Mouse (Mus musculus) spleen, adult 2 months (tissue): ENCODE results near the gene Ip6k1.
A peak's percentile ranks its signal among the peaks of the same experiment; 100 is the strongest.

Experiments
- CTCF ChIP-seq: fragments of 200-500 bp; IDR thresholded peaks from 2 replicates; pipeline ENCODE4 v1.5.1; 2011; ENCODE audit warnings: mild to moderate bottlenecking, inconsistent platforms; ENCODE audit not compliant: insufficient read depth, insufficient read length, insufficient replicate concordance; ENCODE audit errors: extremely low read depth
- POLR2A ChIP-seq: fragments of 200-500 bp; IDR thresholded peaks from 2 replicates; pipeline ENCODE4 v1.6.1; 2011; ENCODE audit warnings: low read depth, low read length, inconsistent platforms

DNA sequence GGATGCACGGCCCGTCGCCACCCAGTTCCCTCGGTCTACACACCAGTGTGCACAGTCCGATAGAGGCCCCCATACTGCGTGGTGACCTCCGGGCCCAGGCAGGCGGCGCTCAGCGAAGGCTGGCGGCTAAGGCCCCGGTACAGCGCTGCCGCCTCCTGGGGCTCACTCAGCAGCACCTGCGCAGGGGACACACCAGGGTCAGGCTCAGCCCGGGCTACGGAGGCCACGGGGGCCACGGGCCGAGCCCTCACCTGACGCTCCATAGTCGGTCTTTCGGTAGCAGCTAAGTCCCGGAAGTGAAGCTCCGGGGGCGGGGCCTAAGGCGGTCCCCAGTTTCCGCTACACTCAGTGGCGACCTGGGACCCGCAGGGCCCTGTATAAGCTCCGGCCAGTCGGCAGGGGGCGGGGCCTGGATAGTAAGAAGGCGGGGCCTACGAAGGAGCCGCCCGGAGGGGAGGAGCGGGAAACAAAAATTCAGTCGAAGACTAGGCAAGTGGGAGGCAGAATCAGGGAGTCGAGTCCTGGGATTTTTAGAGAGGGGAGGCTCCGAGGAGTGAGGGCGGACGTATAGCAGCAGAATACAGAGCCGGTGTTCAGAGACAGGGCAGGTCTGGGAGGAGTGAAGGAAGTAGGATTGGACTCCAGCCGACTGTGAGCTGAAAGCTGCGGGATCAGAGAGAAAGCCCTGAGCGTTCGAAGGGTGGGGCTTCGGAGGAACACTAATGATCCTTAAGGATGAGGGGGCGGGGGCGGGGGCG, 92.1 kb downstream of the Ip6k1 start, which contains the start of gene Apeh:
- TF ChIP-seq CTCF: no peak
- peak; percentile 56 for TF ChIP-seq POLR2A
